Mouse (Mus musculus) cerebellum, adult 2 months (tissue): ENCODE data around the gene Zfp385c.

ENCODE experiments used
- CTCF ChIP-seq: fragments of 200-500 bp; IDR thresholded peaks from 2 replicates; pipeline ENCODE4 v1.5.1; 2011; ENCODE audit warnings: low read depth, mild to moderate bottlenecking, control low read depth, low read length, moderate library complexity, borderline replicate concordance; ENCODE audit not compliant: insufficient read depth
- POLR2A ChIP-seq: fragments of 200-500 bp; IDR thresholded peaks from 2 replicates; pipeline ENCODE4 v1.6.1; 2011; ENCODE audit warnings: low read length, control low read depth, borderline replicate concordance; ENCODE audit not compliant: insufficient read depth

DNA sequence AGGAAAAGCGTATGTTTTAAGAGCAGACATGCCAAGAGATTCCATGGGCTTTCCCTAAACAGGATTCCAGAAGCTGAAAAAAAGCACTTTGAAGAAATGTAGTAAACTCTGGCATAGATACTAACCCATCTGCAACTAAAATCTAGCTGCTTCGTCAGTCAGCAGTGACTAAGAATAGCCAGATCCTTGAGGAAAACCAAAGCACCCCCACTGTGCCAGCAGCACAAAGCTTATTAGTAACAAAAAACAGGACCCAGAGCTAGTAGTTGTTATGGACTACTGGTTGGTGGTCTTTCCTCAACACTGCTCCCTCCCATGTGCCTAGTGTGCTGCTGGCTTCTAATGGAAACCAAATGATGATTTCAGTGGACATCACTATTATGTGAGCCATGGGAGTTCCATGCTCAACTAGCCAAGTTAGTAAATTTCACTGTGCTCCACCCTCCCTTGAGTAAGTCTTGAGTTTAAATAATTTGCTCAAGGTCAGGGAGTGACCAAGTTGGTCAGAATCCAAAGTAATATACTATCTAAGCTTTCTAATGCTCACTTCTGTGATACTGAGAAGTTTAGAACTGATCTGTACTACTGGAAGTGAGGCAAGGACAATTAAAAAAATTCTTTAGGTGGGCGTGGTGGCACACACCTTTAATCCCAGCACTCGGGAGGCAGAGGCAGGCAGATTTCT lies 87.8 kb downstream of the Zfp385c start:
- TF ChIP-seq POLR2A = no peak
- TF ChIP-seq CTCF = no peak
